Mouse (Mus musculus) Patski (cell line): ENCODE results near the gene Hist1h4h. TPM values are rescaled to one million over a fixed set of nuclear protein-coding genes. Genes with fewer than 3 reads are reported as not detected.
A peak's percentile ranks its signal among the peaks of the same experiment; 100 is the strongest.
"Not testable (repeated sequence)": the region's sequence is repeated elsewhere in the genome, so short reads cannot be mapped to it uniquely, and the experiment has no call there.

ENCODE experiments used
- ATAC-seq: fragments of 100-300 bp; one replicate; pipeline ENCODE4 v1.8.0; 2021
- CTCF ChIA-PET: fragments of 350-600 bp; sonication (Branson Sonifier 250); formaldehyde crosslinking; loops from one replicate; lab custom pipeline; 2022; ENCODE audit warnings: inconsistent platforms; lab: Charles Lee
- POLR2A ChIA-PET: fragments of 350-600 bp; sonication (Branson Sonifier 250); formaldehyde crosslinking; loops from one replicate; lab custom pipeline; 2022; ENCODE audit warnings: antibody characterized with exemption, inconsistent platforms; lab: Charles Lee
- DNase-seq: peaks from one replicate; pipeline ENCODE4 v3.0.0-alpha.2; 2011; ENCODE audit warnings: low read depth, low spot score
- H3K27me3 ChIP-seq: fragments of 371-371 bp; one replicate; pipeline ENCODE4 v1.5.1; 2021
- CTCF ChIP-seq: fragments of 100-300 bp; IDR thresholded peaks from one replicate; pipeline ENCODE4 v1.5.1; 2021
- in situ Hi-C: fragments of 300-500 bp; cut with MboI; formaldehyde crosslinking; loops from 3 replicates; pipeline ENCODE4 v1.11.1; 2018; ENCODE audit warnings: low pct_unique_long_range_greater_than_20kb, mixed read lengths
- polyA plus RNA-seq: library from polyadenylated mRNA; unstranded; gene quantifications from one replicate; pipeline ENCODE4 v1.2.3, GENCODE M21; 2021

Gene Hist1h4h
- polyA plus RNA-seq, 1 experiment from 2014 or later: 7.0 TPM

DNA sequence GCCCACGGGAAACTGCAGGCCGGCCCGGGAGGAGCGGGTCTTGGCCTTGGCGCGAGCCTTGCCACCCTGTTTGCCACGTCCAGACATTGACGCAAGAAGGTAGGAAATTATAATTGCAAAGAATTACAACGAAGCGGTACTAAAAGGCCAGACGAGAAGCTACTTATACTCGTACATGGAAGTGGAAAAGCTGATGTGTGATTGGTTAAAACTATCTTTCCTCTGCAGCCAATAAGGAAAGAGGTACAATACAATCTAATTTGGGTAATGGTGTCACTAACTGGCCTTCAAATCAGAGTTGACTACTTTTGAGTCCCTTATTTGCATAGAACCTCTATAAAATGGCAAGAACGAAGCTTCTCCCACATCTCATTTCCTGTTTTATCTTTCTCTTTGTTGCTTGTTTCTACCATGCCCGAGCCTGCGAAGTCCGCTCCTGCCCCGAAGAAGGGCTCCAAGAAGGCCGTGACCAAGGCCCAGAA lies 40.2 kb downstream of the Hist1h4h start, which contains the start of the genes Hist1h2ae and Hist1h2bg:
Gene Hist1h2ae, minus strand, starts transcription at position 199 of the 482 bp plus-strand sequence.
Gene Hist1h2bg, plus strand, starts transcription at position 375 of the 482 bp plus-strand sequence.
- POLR2A ChIA-PET: interaction anchor here (1.1 to 1.9 kb wide), 3 partner anchors 11 to 127 kb away, joined by 3 to 5 read pairs (median 5); partner anchors contain the start of genes Hist1h4c and Hist1h4d
- peak; percentile 82 for ATAC-seq
- peak; percentile 89 for DNase-seq
- in situ Hi-C loops: no loop called here
- H3K27me3 ChIP-seq: no peaks in the 10 kb centered on the region
- no peak for TF ChIP-seq CTCF
- CTCF ChIA-PET: no interaction called here

DNA sequence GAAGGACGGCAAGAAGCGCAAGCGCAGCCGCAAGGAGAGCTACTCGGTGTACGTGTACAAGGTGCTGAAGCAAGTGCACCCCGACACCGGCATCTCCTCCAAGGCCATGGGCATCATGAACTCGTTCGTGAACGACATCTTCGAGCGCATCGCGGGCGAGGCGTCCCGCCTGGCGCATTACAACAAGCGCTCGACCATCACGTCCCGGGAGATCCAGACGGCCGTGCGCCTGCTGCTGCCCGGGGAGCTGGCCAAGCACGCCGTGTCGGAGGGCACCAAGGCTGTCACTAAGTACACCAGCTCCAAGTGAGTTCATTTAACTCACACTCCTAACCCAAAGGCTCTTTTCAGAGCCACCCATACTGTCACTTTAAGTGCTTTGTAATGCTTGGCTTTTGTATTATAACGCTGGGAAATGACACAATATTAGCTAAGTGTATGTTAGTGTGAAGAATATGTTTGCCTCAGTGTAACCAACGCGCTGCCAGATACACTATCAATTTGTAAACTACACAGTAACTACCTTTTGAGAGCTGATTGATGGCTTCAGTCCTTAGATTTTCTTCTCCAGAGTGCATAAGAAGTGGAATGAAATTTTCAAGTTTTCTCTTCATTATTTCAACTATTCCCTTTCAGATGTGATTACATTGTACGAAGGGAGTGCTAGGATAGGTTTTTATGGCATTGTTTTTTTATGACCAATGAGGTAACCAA lies 40.8 kb downstream of the Hist1h4h start:
- in situ Hi-C loops, CTCF ChIA-PET, DNase-seq, H3K27me3 ChIP-seq, ATAC-seq: not testable (repeated sequence)
- POLR2A ChIA-PET: interaction anchor here (1.1 to 1.9 kb wide), 2 partner anchors 10 to 17 kb away, joined by 3 to 5 read pairs; partner anchors contain the start of gene Hist1h4d

DNA sequence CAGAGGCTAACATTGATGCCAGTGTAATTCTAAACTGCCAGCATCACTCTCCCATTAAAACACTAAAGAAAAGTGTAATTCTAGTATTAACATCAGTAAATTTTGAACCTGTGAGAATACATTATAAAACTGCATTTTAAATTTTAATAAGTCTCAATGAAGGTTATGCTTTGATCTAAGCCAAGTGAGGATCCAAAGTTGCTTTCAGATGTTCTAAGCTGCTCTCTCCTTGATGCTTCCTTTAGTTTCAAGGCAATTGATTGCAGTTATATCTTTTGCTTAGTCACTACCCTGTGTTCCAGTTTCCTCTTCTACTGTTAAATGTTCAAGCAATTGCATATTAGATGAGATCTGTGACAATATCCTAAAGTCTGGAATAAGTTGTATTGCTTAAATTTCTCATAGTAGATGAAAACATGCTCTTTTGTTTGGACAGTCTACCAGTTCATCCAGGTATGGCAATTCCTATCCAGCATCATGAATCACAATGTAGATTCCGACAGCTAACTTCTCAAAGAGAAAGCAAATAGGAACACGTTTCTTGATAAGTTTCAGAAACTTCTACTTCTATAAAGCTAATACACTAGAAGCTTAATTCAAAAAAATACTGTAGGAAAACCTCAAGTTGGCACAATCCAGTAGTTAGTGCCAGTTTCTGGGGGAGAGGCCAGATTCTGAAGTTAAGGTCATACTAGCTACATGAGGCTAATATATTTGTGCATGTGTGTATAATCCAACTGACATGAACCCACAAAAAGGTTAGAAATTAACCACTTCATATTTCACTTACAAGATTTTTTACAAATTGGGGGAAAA lies 41.6 kb downstream of the Hist1h4h start:
- ChIA-PET CTCF (no interaction called here), POLR2A (interaction anchor here (1.1 kb wide), 1 partner anchor 18 kb away, joined by 3 read pairs; no protein-coding TSS in a partner anchor)
- no peak for ATAC-seq
- in situ Hi-C loops: no loop called here
- no peak for DNase-seq
- TF ChIP-seq CTCF: no peak
- no peaks in the 10 kb centered on the region for H3K27me3 ChIP-seq

DNA sequence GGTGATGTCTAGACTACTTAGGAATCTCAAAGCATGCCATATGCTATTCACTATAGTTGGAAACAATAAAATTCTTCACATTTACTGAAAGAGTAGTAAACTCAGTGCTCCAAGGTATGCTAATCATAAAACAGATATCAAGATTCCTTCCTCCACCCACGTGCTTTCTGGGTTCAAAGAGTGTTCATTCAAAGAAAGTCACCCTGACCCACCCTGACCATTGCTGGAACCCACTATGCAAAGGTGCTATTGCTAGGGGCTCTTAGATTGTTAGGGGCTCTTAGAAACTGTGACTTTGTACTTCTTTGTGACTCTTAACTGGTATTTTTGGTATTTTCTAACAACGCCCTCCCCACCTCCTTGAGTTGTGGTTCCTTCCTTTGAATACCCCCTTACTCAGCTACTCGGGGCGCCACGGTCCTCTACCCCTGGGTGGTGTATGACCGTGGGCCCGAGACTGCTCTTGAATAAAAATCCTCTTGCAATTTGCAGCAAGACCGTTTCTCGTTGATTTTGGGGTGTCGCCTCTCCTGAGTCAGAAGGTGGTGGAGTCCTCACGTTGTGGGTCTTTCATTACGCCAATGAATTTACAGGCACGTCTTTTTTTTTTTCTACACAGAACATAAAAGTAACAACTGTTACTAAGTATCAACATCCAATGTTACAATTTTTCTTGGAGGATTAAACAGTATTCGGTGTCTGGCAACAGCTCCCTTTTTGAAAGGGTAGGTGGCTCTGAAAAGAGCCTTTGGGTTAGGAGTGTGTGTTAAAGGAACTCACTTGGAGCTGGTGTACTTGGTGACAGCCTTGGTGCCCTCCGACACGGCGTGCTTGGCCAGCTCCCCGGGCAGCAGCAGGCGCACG lies 42.4 kb downstream of the Hist1h4h start:
- CTCF ChIA-PET, in situ Hi-C loops, H3K27me3 ChIP-seq, ATAC-seq, POLR2A ChIA-PET, DNase-seq: not testable (repeated sequence)

DNA sequence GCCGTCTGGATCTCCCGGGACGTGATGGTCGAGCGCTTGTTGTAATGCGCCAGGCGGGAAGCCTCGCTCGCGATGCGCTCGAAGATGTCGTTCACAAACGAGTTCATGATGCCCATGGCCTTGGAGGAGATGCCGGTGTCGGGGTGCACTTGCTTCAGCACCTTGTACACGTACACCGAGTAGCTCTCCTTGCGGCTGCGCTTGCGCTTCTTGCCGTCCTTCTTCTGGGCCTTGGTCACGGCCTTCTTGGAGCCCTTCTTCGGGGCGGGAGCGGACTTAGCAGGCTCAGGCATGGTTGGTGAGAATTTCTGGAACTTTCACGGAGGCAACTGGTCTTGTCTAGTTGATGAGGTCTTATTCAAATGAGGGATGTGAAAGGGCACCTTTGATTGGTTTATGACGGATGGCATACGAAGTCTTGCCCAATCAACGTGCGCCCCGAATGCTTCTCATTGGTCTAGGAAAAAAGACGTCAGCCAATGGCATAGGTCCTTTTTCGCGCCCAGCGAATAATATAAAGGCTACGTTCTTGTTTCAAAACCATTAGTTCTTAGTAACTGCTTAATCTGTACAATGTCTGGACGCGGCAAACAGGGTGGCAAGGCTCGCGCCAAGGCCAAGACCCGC lies 43.2 kb downstream of the Hist1h4h start, which contains the start of the genes Hist1h2bf and Hist1h2ad:
Gene Hist1h2bf, minus strand, starts transcription at position 299 of the 627 bp plus-strand sequence.
Gene Hist1h2ad, plus strand, starts transcription at position 484 of the 627 bp plus-strand sequence.
- in situ Hi-C loops, H3K27me3 ChIP-seq, CTCF ChIA-PET, POLR2A ChIA-PET: not testable (repeated sequence)
- ATAC-seq (peak; percentile 75), DNase-seq (peak; percentile 94)

DNA sequence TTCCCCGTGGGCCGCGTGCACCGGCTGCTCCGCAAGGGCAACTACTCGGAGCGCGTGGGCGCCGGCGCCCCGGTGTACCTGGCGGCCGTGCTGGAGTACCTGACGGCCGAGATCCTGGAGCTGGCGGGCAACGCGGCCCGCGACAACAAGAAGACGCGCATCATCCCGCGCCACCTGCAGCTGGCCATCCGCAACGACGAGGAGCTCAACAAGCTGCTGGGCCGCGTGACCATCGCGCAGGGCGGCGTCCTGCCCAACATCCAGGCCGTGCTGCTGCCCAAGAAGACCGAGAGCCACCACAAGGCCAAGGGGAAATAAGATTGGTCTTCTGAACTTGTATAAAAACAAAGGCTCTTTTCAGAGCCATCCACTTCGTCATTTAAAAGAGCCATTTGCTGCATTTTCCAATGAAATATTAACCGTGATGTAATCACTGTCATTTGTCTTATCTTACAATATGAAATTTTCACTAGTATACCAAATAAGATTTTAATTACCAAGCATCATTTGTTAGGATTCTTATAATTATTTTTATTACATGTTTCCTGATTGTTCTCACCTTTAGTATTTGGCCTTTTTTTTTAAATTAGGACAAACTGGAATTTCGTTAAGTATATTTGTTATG lies 43.8 kb downstream of the Hist1h4h start:
- TF ChIP-seq CTCF: peak; percentile 17
- in situ Hi-C loops: loop anchor here (5.0 kb wide), 1 partner anchor 168 kb away; no protein-coding TSS in a partner anchor
- POLR2A ChIA-PET: interaction anchor here (0.8 kb wide), 1 partner anchor 24 kb away, joined by 3 read pairs; no protein-coding TSS in a partner anchor
- CTCF ChIA-PET, ATAC-seq, DNase-seq, H3K27me3 ChIP-seq: not testable (repeated sequence)

DNA sequence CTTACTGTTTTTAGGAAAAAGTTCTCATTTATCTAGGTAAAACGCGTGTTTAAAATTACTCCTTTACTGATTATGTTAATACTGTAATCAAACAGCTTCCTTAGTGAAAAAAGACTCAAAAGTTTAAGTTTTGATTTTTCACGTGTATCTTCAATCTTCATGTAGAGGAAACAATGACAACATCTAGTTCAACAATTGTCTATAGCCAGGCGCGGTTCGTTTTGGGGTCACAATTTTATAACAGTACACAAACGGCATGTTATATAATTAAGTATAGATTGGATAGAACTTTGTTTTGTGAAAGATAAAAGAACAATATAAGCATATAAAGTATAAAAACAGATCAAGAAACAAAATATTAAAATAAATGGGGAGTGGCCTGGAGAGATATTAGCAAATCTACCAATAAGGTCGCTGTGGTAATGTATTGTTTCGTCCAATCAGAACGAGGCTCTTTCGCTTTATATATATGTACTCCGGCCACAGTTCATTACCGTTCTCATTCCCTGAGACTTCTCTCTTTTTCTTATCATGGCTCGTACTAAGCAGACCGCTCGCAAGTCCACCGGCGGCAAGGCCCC lies 44.5 kb downstream of the Hist1h4h start, which contains the start of gene Hist1h3d:
Gene Hist1h3d, plus strand, starts transcription at position 493 of the 581 bp plus-strand sequence.
- ChIA-PET CTCF (no interaction called here), POLR2A (interaction anchor here (0.8 kb wide), 1 partner anchor 23 kb away, joined by 3 read pairs; no protein-coding TSS in a partner anchor)
- peak; percentile 41 for ATAC-seq
- no peaks in the 10 kb centered on the region for H3K27me3 ChIP-seq
- in situ Hi-C loops: loop anchor here (5.0 kb wide), 1 partner anchor 167 kb away; no protein-coding TSS in a partner anchor
- no peak for TF ChIP-seq CTCF
- DNase-seq: no peak

DNA sequence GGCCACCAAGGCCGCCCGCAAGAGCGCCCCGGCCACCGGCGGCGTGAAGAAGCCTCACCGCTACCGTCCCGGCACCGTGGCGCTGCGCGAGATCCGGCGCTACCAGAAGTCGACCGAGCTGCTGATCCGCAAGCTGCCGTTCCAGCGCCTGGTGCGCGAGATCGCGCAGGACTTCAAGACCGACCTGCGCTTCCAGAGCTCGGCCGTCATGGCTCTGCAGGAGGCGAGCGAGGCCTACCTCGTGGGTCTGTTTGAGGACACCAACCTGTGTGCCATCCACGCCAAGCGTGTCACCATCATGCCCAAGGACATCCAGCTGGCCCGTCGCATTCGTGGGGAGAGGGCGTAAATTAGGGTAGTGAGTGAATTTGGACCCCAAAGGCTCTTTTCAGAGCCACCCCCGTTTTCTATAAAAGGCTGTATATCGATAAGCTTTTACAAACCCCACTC lies 45.0 kb downstream of the Hist1h4h start:
- ATAC-seq: peak; percentile 1
- CTCF ChIA-PET, DNase-seq, H3K27me3 ChIP-seq: not testable (repeated sequence)
- POLR2A ChIA-PET: interaction anchor here (1.2 kb wide), 1 partner anchor 108 kb away, joined by 3 read pairs; the partner anchor contains the start of genes Hist1h2ac and Hist1h2bc
- in situ Hi-C loops: loop anchor here (5.0 kb wide), 1 partner anchor 166 kb away; no protein-coding TSS in a partner anchor
